Mouse (Mus musculus): ENCODE measurements at regions not wholly inside any gene's neighbourhood (a gene's known extent, or its start where the extent isn't known, plus 50 kb on each side); places are given as distances from the start of the nearest gene placed in this dataset.

- TF ChIP-seq CTCF (IDR thresholded peaks at IDR 0.05; ENCODE audit: borderline replicate concordance, insufficient read depth, low read length) (no peak), POLR2A (IDR thresholded peaks at IDR 0.05; ENCODE audit: low read depth, low read length) (no peak)
Observed at GRCm38 (mm10) chr13:111948395-111948794, 139.6 kb upstream of the Map3k1 start.

Measured in embryonic fibroblast, embryonic 13.5 days (primary cell).